In the genomic region with DNA sequence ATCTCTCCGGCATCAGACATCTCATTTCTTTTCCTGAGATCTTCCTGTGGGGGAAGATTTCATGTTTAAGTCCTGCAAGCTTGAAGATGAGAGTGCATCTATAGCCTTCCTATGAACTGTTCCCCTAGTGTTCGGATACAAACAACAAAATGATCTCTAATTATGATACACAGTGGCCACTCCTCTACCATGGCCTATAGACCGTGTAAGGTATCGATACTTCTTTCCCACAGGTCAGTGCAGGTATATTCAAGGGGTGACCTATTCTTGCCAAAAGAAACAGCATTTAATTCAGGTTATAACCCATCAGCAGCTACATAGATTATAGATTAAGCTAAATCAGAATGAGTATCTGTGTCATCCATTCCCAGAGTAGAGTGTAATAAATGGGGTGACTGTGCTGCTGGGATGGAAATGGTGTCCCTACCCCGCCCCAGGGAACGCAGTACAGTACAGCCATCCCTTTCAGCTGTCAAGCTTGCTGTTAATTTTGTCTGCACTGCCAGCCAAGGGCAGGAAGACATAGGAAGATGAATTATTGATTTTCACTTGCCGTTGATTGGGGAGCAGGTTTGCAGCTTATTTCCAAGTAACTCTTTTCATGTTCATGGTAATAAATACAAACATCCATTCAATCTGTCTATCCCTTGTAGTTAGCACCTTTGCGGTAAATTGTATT, we compare ENCODE assay signal across 18 mouse cellular contexts.
A peak's percentile ranks its signal among the peaks of the same experiment; 100 is the strongest.
DNase-seq lines count a peak whose midpoint lies in the region; ATAC-seq and TF ChIP-seq lines count a peak whose summit lies in the region.
"Had no signal": no experiment of that assay in that cellular context is flagged by ENCODE, and none has a peak within 500 bp of the region (broad histone marks: within the 10 kb centered on the region; RNA-seq: fewer than 3 reads in every experiment).

No protein-coding gene starts in this region.

- H3K27ac ChIP-seq in hindbrain, embryonic 11.5 days (ENCODE audit: low read depth, low read length), result no peak overlapping the region
- H3K27ac ChIP-seq in hindbrain, embryonic 10.5 days, result no peak overlapping the region
- no peak overlapping the region for H3K27ac ChIP-seq in forebrain, postnatal 0 days (ENCODE audit: low read depth, low read length)
- H3K27ac ChIP-seq in midbrain, embryonic 13.5 days, result peak overlapping the region; percentile 79
- H3K27ac ChIP-seq: limb, embryonic 10.5 days; liver, embryonic 12.5 days; lung, embryonic 15.5 days had no signal

- H3K4me2 ChIP-seq in hindbrain, embryonic 11.5 days (replicated peaks; ENCODE audit: low read depth, low read length), result no peak overlapping the region
- H3K4me2 ChIP-seq in forebrain, postnatal 0 days (ENCODE audit: low read depth), result no peak overlapping the region
- no peak overlapping the region for H3K4me2 ChIP-seq in midbrain, embryonic 13.5 days (replicated peaks)
- H3K4me2 ChIP-seq: heart, embryonic 11.5 days; liver, embryonic 12.5 days; lung, embryonic 15.5 days had no signal

- peak; percentile 10 for DNase-seq in hindbrain, embryonic 11.5 days (ENCODE audit: low spot score)
- no peak for DNase-seq in hindbrain, embryonic 10.5 days (ENCODE audit: low spot score)
- DNase-seq in forebrain, postnatal 0 days, result no peak
- peak; percentile 7 for DNase-seq in retina, embryonic 14.5 days (ENCODE audit: low spot score)
- DNase-seq in right cerebral cortex, postnatal 14 days, result no peak
- no peak for DNase-seq in B cell, adult 2 months
- DNase-seq: gastrocnemius, postnatal 25 days; heart, postnatal 36 days; kidney, adult 18-20 months; kidney, postnatal 25 days; right cerebral cortex, postnatal 25 days; thymus, postnatal 36 days had no signal

- ATAC-seq in hindbrain, embryonic 11.5 days (ENCODE audit: low FRiP score), result peak; percentile 78
- 0 out of 2 replicates have a peak, but pooled peaks have one; percentile 29 for ATAC-seq in forebrain, postnatal 0 days
- peak; percentile 83; the same call in 1 of the 2 replicates for ATAC-seq in midbrain, embryonic 13.5 days
- ATAC-seq: liver, embryonic 12.5 days had no signal

- H3K9ac ChIP-seq in hindbrain, embryonic 11.5 days (ENCODE audit: low read depth, low read length), result no peak overlapping the region
- no peak overlapping the region for H3K9ac ChIP-seq in forebrain, postnatal 0 days
- no peak overlapping the region for H3K9ac ChIP-seq in midbrain, embryonic 13.5 days (replicated peaks)
- H3K9ac ChIP-seq: liver, embryonic 12.5 days; lung, embryonic 15.5 days had no signal

- no peaks in the 10 kb centered on the region for H3K27me3 ChIP-seq in hindbrain, embryonic 11.5 days (ENCODE audit: control insufficient read depth, insufficient read depth, low read length)
- no peaks in the 10 kb centered on the region for H3K27me3 ChIP-seq in hindbrain, embryonic 10.5 days (ENCODE audit: insufficient read depth, poor library complexity, severe bottlenecking)
- no peaks in the 10 kb centered on the region for H3K27me3 ChIP-seq in forebrain, postnatal 0 days (ENCODE audit: insufficient read depth, low read length)
- H3K27me3 ChIP-seq in midbrain, embryonic 13.5 days, result no peaks in the 10 kb centered on the region
- H3K27me3 ChIP-seq: liver, embryonic 12.5 days; lung, embryonic 15.5 days; megakaryocyte, embryonic 14.5 days had no signal

- no peak for TF ChIP-seq CTCF in forebrain, postnatal 0 days (IDR thresholded peaks at IDR 0.05; ENCODE audit: low read depth)

- WGBS in hindbrain, embryonic 11.5 days, result 85% methylated on average over 8 of the region's 8 CpGs
- 90% methylated on average over 8 of the region's 8 CpGs for WGBS in hindbrain, embryonic 10.5 days
- 70% methylated on average over 8 of the region's 8 CpGs for WGBS in forebrain, postnatal 0 days
- 75% methylated on average over 8 of the region's 8 CpGs for WGBS in midbrain, embryonic 13.5 days

- H3K4me1 ChIP-seq in hindbrain, embryonic 11.5 days (replicated peaks; ENCODE audit: control insufficient read depth, insufficient read depth, low read length), result no peaks in the 10 kb centered on the region
- H3K4me1 ChIP-seq in hindbrain, embryonic 10.5 days (replicated peaks), result no peaks in the 10 kb centered on the region
- no peaks in the 10 kb centered on the region for H3K4me1 ChIP-seq in forebrain, postnatal 0 days (ENCODE audit: insufficient read depth)
- H3K4me1 ChIP-seq in midbrain, embryonic 13.5 days (replicated peaks), result peaks cover 11% of the 10 kb centered on the region
- H3K4me1 ChIP-seq: limb, embryonic 10.5 days; liver, embryonic 12.5 days; lung, embryonic 15.5 days; megakaryocyte, embryonic 14.5 days had no signal

- no peaks in the 10 kb centered on the region for H3K36me3 ChIP-seq in hindbrain, embryonic 11.5 days (ENCODE audit: control insufficient read depth, insufficient read depth, low read length)
- no peaks in the 10 kb centered on the region for H3K36me3 ChIP-seq in hindbrain, embryonic 10.5 days
- no peaks in the 10 kb centered on the region for H3K36me3 ChIP-seq in forebrain, postnatal 0 days (ENCODE audit: insufficient read depth)
- no peaks in the 10 kb centered on the region for H3K36me3 ChIP-seq in midbrain, embryonic 13.5 days
- H3K36me3 ChIP-seq: limb, embryonic 10.5 days; liver, embryonic 12.5 days; lung, embryonic 15.5 days had no signal

- H3K4me3 ChIP-seq in hindbrain, embryonic 11.5 days (ENCODE audit: low read depth, low read length), result no peak overlapping the region
- H3K4me3 ChIP-seq in hindbrain, embryonic 10.5 days, result no peak overlapping the region
- no peak overlapping the region for H3K4me3 ChIP-seq in forebrain, postnatal 0 days (ENCODE audit: low read depth, low read length)
- H3K4me3 ChIP-seq in midbrain, embryonic 13.5 days (replicated peaks), result no peak overlapping the region
- H3K4me3 ChIP-seq: limb, embryonic 10.5 days; liver, embryonic 12.5 days; lung, embryonic 15.5 days; megakaryocyte, embryonic 14.5 days had no signal

- H3K9me3 ChIP-seq in hindbrain, embryonic 11.5 days (ENCODE audit: control insufficient read depth, low read length), result no peaks in the 10 kb centered on the region
- H3K9me3 ChIP-seq in hindbrain, embryonic 10.5 days, result no peaks in the 10 kb centered on the region
- no peaks in the 10 kb centered on the region for H3K9me3 ChIP-seq in forebrain, postnatal 0 days (ENCODE audit: low read length)
- H3K9me3 ChIP-seq in midbrain, embryonic 13.5 days, result no peaks in the 10 kb centered on the region
- H3K9me3 ChIP-seq: limb, embryonic 10.5 days; liver, embryonic 12.5 days; lung, embryonic 15.5 days had no signal

Comparison
In these comparisons a context has a peak if more than half of its experiments do, and no peak if none do; other contexts are left out.
1. DNase-seq: peak in hindbrain, embryonic 11.5 days (single experiment) and retina, embryonic 14.5 days (single experiment); none in hindbrain, embryonic 10.5 days (single experiment), forebrain, postnatal 0 days (single experiment), right cerebral cortex, postnatal 14 days (single experiment) and B cell, adult 2 months (0 of 2).
2. ATAC-seq: peak in every context shown above with its lines; median percentile 83 in midbrain, embryonic 13.5 days; 78 in hindbrain, embryonic 11.5 days; 29 in forebrain, postnatal 0 days.